Mouse (Mus musculus) inflammation-experienced regulatory T-cells, adult 6 months (primary cell): ENCODE data around the gene Prokr1. TPM values are rescaled to one million over a fixed set of nuclear protein-coding genes. Genes with fewer than 3 reads are reported as not detected.
"Not testable (repeated sequence)": the region's sequence is repeated elsewhere in the genome, so short reads cannot be mapped to it uniquely, and the experiment has no call there.

Experiments
- ATAC-seq: one replicate; pipeline ENCODE4 v1.8.0; 2017
- polyA plus RNA-seq, 3 experiments: library from polyadenylated mRNA; unstranded; fragments of 100-300 nt; shearing (Covaris generic); gene quantifications; one replicate each; pipeline ENCODE4 v1.2.1; 2017

Gene Prokr1
- not detected for polyA plus RNA-seq

DNA sequence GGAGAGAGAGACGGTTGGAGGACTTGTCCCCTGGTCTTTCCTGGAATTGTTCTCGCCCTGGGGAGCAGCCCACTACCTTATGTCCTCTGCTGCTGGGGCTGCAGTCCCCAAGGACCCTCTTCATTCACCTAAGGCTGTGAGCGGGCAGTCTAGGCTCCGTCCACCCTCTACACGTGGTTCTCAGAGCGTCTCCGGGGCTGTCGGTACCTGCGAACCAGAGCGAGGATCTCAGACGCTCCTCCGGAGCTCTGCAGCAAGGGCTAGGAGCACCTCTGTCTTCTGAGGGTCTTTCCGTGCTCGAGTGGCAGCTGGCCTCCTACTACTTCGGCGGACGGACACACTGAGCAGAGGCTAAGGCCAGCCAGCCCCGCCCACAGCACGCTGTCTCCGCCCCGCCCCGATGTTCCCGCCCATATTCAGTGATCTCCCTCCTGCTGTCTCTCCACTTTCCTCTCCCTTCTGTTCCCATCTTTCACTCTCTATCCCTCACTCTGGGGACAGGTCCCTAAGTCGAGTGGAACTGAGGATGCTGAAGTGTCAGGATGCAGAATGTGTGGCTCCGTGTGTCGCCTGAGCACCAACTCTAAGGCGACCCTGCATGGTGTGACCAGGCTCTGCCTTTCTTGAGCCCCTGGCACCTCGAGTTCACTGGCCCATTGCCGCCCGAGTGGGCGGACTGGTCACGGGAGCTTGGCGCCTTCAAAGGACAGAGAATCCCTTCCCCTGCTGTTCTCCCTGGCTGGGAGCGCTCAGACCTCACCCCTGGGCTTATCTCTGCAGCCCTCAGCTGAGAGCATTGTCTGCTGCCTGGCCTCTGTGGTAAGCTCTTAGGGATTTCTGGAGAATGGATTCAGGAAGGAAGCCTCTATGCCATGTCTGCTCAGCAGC, at the start of gene Prokr1:
Gene Prokr1 (minus strand): TSS at position 350 of the 888 bp plus-strand sequence.
- peak; percentile 48 for ATAC-seq

DNA sequence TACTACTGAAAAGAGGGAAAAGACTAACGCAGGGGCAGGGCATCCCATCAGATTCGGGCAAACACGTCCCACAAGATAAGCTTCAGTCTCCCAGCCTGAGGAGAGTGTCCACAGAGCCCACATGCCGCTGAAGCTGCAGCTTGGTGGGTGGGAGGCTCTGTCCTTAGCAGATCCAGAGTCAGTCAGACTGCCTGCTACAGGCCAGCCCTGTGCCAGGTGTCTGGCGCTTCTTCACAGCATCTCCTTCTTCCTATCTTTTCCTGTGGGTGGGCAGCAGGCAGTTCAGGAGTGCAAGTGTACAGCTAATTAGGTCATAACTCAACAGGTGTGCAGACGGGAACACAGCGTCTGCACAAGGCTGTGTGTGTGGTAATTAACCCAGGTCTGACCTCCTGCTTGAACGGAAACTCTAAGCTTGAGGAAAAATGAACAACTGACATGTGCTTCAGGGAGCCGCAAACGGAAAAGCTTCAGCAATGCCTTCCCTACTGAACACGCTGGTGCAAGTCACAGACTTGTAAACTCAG, 47.7 kb upstream of the Prokr1 start:
- ATAC-seq = no peak

DNA sequence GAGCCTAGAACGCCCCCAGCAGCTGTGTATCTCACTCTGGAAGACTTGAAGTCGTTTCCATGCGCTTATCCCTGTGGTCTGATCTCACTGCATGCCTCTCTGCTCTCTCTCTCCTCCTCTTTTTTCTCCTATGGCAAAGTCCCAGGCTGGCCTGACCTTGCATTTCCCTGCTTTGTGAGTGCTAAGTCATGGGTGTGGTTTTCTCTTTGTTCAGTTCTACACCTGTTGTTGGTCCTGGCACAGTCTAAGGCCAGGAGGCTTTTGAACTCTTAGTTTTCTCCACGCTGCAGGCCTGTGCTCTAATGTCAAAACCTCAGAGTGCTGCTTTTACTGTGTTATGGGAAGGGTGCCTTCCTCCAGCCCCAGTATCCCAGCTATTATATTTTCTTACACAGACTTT, 41.6 kb upstream of the Prokr1 start:
- ATAC-seq = no peak

- ATAC-seq = not testable (repeated sequence)
These were observed 38.4 kb upstream of the Prokr1 start for GRCm38 (mm10) chr6:87628936-87629335.

GRCm38 (mm10) chr6:87623151-87623550, 32.6 kb upstream of the Prokr1 start:
- ATAC-seq = no peak

DNA sequence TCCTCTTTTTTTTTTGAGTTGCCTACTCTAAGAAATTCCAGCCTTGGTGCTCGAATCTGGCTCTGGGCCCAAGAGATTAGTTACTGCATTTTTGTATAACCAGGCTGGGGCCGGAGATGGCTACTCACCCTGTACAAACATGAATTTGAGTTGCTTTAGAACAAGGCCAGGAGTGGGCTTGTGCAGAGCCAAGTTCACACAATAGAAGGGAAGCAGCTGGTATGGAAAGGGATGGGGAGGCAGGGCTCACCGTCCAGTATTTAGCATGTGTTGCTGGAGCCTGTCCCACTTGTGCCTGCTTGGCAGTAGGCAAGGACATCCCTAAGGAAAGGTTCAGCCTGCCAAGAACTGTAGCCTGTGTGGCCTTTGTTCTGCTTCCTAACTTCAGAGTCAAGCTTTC, 30.7 kb upstream of the Prokr1 start:
- no peak for ATAC-seq

DNA sequence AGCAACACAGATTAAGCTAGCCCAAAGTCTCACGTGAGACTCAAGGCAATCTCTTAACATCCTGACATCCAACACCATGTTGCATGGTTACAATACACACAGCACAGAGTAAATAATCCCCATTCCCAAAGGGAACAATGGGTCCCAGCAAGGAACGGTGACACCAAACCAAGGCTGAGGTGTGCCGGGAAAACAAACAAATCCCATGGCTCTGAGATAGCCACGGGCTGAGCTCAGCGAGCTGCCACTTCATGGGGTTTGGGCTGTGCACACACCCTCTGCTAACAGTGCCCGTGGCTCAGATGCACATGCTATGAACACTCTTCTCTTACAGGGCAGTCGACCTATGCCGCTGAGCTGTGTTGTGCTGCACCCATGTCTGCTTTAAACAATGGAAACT, 27.5 kb upstream of the Prokr1 start:
- ATAC-seq = no peak

GRCm38 (mm10) chr6:87615696-87616083, 25.1 kb upstream of the Prokr1 start:
- no peak for ATAC-seq

GRCm38 (mm10) chr6:87614794-87615695, 24.5 kb upstream of the Prokr1 start:
- no peak for ATAC-seq

- ATAC-seq = no peak
These were observed 9.3 kb upstream of the Prokr1 start for GRCm38 (mm10) chr6:87599825-87600224.

- ATAC-seq = peak; percentile 86
These were observed 6.7 kb upstream of the Prokr1 start for GRCm38 (mm10) chr6:87597116-87597833.

DNA sequence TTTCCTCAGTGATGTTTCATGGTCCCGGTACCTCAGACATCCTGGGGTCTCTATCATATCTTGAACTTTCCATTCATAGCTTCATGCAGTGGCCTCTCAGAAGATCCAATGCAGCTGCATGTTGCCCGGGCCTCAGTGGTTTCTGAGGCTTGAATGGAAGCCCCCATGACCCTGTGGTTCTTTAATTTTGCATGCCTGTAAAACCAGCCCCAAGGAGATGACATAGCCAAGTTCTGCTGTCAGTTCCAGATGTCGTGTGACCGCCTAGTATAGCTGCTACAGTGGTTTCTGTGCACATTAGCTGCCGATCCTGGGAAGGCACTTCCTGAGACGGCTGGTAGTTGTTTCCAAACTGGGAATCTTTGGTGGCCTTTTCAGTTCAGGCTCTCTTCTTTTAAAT, 3.6 kb upstream of the Prokr1 start:
- ATAC-seq = no peak

GRCm38 (mm10) chr6:87589718-87590393, 687 bp downstream of the Prokr1 start:
- no peak for ATAC-seq

GRCm38 (mm10) chr6:87583991-87584390, 6.6 kb downstream of the Prokr1 start:
- no peak for ATAC-seq

GRCm38 (mm10) chr6:87583183-87583611, 7.3 kb downstream of the Prokr1 start:
- ATAC-seq = no peak

GRCm38 (mm10) chr6:87582456-87582855, 8.1 kb downstream of the Prokr1 start:
- no peak for ATAC-seq

DNA sequence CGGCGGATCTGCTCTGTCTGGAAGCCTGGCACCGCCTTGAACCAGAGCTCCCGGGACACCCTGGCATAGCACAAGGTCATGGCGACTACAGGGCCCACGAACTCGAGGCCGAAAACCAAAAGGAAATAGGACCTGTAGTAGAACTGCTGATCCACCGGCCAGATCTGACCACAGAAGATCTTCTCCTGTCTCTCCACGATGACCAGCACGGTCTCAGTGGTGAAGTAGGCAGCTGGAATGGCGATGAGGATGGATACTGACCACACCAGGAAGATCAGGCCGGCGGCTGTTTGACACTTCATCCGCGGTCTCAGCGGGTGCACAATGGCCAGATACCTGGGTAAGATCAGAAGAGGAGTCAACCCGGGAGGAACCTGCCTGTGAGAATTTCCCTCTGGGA, 9.0 kb downstream of the Prokr1 start:
- ATAC-seq = no peak

GRCm38 (mm10) chr6:87581071-87581470, 9.5 kb downstream of the Prokr1 start:
- no peak for ATAC-seq

DNA sequence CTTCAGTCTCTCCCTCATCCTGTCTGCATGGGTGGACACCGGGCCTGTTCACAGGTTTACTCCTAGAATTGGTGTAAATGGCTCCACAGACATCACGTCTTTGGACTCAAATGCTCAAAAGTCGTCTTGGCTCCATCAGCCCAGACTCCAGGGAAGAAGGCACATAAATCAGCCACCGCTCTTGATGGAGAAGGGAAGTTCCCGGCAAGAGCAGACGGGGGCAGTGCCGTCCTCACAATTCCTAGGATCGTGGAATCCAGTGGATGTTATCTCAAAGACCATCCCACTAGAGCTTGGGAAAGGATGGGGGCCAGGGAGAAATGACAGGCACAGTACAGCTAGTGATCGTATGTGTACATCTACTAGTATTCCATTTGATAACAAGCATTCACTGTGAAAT, 12.3 kb downstream of the Prokr1 start:
- ATAC-seq = no peak

GRCm38 (mm10) chr6:87576648-87577330, 13.8 kb downstream of the Prokr1 start:
- ATAC-seq = no peak

DNA sequence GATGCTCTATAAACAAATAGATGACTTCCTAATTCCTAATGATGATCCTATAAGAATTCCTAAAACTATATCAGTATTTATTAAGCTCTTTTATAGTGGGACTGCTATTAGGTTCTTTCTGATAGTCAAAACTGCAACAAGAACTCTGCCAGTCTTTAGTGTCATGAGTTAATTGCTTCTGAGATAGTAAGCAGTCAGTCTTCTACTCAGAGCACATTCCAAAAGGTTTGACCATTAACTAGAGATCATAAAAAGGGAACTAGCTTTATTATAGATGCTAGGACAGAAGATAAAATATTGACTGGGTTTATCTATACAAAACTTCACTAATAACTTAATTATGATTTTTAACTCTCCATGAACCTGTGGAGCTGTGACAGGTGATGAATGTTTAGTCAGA, 18.7 kb downstream of the Prokr1 start:
- ATAC-seq = not testable (repeated sequence)
